12 mouse cellular contexts compared by ENCODE assay signal in the genomic region with DNA sequence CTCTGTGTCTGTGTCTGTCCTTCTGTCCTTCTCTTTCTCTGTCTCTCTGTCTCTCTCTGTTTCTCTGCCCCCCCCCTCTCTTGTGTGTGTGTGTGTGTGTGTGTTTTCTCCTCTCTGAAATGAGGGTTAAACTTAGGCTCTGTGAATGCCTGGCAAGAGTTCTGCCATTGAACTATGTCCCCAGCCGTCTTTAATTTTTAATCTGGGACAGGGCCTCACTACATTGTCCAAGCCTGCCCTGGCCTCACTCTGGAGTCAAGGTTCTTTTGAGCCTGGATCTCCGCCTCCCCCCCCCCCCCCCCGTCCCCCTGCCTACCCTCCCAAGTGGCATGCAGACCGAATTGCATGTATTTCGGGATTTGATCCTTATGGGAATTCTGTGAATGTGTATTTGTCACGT.
"Had no signal": no experiment of that assay in that cellular context is flagged by ENCODE, and none has a peak within 500 bp of the region (broad histone marks: within the 10 kb centered on the region; RNA-seq: fewer than 3 reads in every experiment).

No protein-coding gene starts in this region.

- H3K4me1 ChIP-seq: hindbrain, embryonic 15.5 days had no signal

- ATAC-seq: inflammation-experienced regulatory T-cells, adult 6 months; liver, postnatal 0 days had no signal

- H3K27me3 ChIP-seq: hindbrain, embryonic 15.5 days; lung, embryonic 15.5 days; midbrain, embryonic 12.5 days had no signal

- H3K27ac ChIP-seq: hindbrain, embryonic 15.5 days; kidney, postnatal 0 days; limb, embryonic 12.5 days; lung, embryonic 15.5 days; midbrain, embryonic 12.5 days had no signal

- H3K9me3 ChIP-seq: hindbrain, embryonic 15.5 days; limb, embryonic 12.5 days; lung, embryonic 15.5 days; midbrain, embryonic 12.5 days had no signal

- H3K4me2 ChIP-seq: hindbrain, embryonic 15.5 days; limb, embryonic 12.5 days; liver, embryonic 11.5 days; lung, embryonic 15.5 days; midbrain, embryonic 12.5 days had no signal

- H3K4me3 ChIP-seq: hindbrain, embryonic 15.5 days; limb, embryonic 12.5 days; lung, embryonic 15.5 days; midbrain, embryonic 12.5 days had no signal

- H3K9ac ChIP-seq: hindbrain, embryonic 15.5 days; limb, embryonic 12.5 days; liver, postnatal 0 days; lung, embryonic 15.5 days; midbrain, embryonic 12.5 days had no signal

- DNase-seq: layer of hippocampus, adult 9-11 months; layer of hippocampus, postnatal 36 days; liver, postnatal 0 days; right cerebral cortex, postnatal 14 days; thymus, postnatal 4 days had no signal

- H3K36me3 ChIP-seq: hindbrain, embryonic 15.5 days; limb, embryonic 12.5 days; lung, embryonic 15.5 days; midbrain, embryonic 12.5 days had no signal
